Mouse (Mus musculus): ENCODE results near the gene C130026I21Rik.
"Not testable (repeated sequence)": the region's sequence is repeated elsewhere in the genome, so short reads cannot be mapped to it uniquely, and the experiment has no call there.

- not testable (repeated sequence) for TF ChIP-seq CHD2 (IDR thresholded peaks at IDR 0.05; ENCODE audit: low read depth, low read length); ZC3H11A (IDR thresholded peaks at IDR 0.05; ENCODE audit: borderline replicate concordance, low read depth, low read length); ZNF384 (IDR thresholded peaks at IDR 0.05; ENCODE audit: low read depth, low read length)
Observed at GRCm38 (mm10) chr1:85110876-85111275, 159.5 kb downstream of the C130026I21Rik start.

Data from ES-E14 (cell line).